Mouse (Mus musculus) right cerebral cortex, postnatal 25 days (tissue): ENCODE measurements around the gene Lad1.

Experiments
- DNase-seq: peaks from one replicate; pipeline ENCODE4 v3.0.0; 2022

Lad1 gene

GRCm38 (mm10) chr1:135847139-135847562 is 28.8 kb downstream of the Lad1 start:
- DNase-seq: no peak

DNA sequence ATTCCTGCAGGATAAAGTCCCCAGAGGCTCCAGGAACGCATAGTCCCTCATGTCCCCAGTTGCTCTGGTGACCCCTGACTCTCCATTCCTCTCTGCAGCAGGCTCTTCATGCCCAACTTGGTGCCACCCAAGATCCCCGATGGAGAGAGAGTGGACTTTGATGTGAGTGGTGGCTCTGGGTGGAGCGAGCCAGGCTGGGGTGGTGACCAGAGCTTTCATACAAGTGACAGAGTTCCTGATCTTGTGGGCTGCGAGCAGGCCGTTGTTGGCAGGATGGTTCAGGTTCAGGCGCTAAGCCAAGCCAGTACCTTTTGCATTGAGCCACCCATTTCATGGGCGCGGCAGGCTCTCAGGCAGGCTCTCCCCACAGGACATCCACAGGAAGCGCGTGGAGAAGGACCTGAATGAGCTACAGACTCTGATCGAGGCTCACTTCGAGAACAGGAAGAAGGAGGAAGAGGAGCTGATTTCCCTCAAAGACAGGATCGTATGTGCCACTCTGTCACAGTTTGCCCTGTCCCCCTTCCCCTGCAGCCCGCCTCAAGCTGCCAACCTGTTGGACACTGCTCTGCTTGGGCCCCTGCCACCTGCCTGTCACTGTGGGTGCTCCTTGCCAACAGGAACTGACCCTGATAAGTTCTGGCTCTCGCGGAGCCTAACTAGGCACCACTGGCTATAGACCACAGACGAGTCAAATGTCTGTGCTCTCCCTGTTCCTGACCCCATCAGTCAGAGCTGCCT is 29.4 kb downstream of the Lad1 start:
- DNase-seq: no peak

DNA sequence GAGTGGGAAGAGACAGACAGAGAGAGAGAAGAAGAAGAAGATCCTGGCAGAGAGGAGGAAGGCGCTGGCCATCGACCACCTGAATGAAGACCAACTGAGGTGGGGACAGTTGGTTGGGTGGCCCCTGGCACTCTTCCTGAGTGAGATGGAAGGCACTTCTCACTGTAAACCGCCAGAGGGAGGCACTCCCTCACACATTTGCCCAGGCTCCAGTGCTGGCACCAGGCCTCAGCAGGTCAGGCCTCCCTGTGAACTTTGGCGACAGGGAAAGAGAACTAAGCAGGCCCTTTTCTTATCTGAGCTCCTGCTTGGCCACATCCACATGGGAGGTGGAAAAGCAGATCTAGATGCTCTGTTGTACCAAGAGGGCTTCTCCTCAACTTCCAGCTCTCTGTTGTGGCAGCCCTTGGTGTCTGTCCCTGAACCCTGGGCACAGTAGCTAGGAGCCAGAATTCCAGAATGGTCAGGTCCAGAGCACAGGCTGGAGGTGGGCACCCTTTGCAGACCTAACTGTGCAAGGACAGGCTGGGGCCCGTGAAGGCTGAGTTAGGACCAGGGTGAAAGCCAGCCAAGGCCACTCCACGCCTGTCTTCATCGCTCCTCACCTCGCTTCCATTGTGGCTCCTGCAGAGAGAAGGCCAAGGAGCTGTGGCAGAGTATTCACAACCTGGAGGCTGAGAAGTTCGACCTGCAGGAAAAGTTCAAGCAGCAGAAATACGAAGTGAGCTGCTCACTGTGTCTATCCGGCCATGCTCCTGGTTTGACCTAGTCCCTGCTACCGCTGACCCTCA is 32.5 kb downstream of the Lad1 start:
- peak; percentile 29 for DNase-seq

DNA sequence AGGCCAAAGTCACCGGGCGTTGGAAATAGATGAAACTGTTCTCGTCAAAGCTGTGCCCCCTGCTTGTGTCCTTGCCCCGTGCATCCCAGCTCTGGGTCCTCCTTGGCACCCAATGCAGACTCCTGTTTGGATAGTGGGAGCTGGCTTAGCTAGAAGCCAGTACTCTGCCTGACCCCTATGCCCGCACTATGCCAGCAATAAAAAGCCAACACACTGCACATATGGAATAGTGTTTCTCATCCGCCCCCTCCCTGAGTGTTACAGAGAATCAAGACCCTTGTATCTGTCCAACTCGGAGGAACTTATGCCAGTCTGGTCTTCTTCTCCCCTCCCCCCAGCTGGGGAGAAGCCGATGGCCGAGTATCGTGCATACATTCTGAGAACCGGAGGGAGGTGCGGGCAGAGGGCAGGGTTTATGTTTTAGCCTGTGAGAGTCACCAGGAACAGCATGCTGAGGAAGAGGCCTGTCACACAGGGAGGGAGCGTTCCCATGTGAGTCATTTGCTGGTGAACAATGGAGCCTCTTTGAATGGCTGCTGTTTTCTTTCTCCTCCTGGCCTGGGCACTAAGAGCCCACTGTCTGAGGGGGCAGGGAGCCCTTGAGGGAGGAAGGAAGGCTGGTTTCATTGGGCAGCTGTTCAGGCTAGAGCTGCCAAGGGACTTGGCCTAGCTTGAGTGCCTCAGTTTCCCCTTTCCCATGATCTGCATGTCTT is 33.8 kb downstream of the Lad1 start:
- no peak for DNase-seq

DNA sequence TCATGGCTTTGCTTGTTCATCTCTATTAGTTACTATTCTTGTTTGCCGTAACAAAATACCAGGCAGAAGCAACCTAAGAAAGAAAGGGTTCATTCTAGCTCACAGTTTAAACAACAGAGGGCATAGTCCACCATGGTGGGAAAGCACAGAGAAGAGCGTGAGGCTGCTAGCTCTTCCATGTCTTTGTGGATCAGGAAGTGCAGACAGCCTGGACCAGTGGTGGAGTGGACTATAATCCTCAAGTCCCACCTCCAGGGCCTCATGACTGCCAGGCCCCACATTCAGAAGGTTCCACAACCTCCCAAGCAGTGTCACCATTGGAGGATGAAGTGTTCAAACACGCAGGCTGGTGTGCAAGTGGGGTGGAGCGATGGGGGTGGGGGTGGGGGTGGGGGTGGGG is 34.8 kb downstream of the Lad1 start:
- no peak for DNase-seq

- no peak for DNase-seq
Measured at GRCm38 (mm10) chr1:135854591-135855343, 36.4 kb downstream of the Lad1 start.

DNA sequence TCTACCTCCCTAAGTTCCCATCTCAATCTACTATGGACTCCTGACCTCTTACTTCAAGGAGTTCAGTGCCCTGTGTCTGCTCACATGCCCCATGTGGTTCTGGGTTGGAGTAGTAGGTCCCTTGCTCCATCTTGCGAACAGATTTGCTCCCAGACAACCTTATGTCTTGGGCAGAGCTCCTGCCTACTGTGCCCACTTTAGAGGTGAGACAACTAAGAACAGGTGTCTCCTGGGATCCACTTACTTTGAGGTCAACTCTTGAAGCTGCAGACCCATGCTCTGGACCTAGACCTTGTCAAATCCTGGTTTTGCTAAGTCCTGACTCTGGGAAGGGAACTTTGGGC is 36.9 kb downstream of the Lad1 start:
- DNase-seq: no peak

GRCm38 (mm10) chr1:135856070-135856469 is 37.7 kb downstream of the Lad1 start:
- no peak for DNase-seq

DNA sequence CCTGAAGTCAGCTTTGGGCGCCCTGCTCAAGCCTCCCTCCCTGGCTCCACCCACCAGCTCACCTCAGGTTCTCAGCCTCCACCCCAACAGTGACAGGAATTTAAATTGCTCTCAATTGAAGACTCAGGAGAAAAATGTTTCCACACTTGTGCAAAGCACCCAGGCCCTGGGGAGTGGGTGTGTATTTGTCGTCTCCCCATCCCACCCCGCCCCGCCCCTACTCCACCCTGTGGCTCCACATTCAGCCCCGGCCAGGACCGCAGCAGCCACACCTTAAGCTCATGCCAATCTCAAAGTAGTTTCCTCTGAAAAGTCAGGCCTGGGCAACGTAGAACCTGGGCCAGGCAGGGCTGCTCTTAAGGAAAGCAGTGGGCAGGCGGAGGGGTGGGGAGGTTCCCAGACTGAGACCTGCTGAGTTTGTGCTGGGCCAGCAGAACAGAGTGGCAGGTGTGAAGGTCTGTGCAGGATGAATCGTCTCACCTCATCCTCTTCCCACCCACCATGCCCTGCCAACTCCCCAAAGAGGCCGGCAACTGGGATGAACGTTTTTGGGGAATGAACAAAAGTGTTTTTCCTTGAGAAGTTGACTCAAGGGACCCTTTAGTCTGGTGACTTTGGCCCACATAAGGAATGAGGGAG is 38.9 kb downstream of the Lad1 start:
- no peak for DNase-seq

DNA sequence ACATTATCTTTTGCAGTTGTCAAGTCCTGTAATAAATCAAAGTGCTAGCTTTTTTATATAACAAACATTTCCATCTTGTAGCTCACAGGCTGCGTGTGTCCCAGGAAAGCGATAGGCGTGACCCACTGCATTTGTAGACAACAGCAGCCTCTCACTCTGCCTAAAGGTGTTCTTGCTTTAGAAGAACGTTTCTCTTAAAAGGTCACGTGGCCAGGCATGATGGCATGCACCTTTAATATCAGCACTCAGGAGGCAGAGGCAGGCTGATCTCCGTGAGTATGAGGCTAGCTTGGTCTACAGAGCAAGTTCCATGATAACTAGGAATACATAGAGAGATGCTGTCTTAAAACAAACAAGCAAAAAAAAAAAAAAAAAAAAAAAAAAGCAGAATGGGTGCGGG is 40.1 kb downstream of the Lad1 start:
- no peak for DNase-seq

DNA sequence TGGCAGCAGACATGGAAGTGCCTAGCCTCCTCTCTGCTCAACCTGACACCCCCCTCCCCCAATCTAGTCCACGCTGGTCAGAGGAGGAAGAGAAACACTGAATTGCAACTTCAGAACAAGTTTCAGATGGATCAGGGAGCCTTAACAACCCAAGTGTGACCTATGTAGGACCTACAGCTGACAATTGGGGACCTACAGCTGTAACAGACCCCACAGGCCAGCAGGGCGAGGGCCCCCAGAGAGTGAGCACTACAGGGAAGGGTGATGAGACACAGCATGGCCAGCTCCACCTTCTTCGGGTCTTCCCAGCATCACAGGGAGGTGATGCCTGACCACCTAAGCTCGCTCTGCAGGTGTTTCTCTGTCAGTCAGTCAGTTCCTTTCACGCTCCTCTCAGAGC is 42.7 kb downstream of the Lad1 start:
- DNase-seq: no peak

DNA sequence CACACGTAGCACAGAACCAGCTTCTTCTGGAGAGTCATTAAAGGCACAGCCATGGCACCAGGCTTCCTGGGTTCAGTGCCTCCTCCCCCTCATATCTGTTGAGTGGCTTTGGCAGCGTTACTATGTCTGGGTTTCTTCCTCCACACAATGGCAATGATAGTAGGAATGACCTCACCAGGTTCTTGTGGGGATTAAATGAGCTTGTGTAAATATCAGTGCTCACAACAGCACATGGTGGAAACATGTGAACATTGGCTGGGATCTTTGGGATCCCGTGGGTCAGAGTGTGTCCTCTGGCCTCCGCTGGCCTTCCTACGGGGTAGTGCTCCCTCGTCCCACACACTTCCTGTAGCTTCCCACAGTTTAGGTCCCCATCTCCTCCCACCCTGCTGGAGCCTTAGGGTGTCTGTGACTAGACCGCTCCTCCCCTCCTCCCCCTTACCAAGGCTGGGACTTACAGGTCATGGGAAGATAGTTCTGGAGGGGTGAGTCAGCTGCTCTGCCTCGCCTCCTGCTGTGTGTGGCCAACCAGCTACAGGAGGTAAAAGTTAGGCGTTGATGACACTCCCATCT is 43.7 kb downstream of the Lad1 start:
- no peak for DNase-seq

DNA sequence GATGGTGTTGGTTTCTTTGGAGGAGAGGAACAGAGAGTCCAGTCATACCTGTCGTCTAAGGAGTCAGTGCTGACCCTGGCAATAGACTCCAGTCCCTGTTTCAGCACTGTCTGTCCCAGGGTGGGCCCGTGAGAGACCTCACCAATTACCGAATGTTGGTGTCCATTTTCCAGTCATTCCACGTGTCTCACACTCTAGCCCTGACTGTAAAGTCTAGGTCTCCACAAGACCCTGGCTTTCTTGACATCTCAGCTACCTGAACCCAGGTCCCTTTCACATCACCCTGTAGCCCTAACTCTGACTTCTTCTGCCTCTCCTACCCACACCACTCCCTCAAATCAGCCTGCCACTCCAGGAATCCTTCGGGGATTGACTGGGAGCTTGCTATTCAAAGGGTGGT is 44.2 kb downstream of the Lad1 start:
- DNase-seq: no peak

DNA sequence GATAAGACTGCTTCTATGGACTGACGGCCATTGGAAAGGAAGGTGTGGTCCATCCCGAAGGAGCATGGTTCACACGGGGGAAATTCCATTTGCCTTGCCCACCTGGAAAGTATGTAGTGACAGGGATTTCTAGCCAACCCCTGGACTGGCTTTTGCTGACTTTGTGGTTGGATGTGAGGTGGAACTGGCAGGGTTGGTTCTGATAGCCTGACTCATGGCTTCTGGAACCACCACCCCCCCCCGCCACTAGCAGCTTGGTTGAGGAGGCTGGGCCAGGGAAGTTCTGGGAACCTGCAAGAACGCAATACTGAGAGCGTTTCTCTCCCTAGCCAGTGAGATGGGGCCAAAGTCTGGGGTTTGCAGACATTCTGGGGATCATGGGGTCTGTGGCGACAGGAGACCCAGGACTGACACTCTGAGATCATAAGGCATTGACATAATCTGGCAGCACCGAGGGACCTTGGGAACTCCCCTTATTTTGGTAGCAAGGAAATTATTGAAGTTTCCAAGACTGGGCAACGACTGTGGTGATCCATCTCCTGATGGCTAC is 45.5 kb downstream of the Lad1 start:
- no peak for DNase-seq

- no peak for DNase-seq
Measured at GRCm38 (mm10) chr1:135864830-135865229, 46.4 kb downstream of the Lad1 start.

GRCm38 (mm10) chr1:135865518-135866194 is 47.3 kb downstream of the Lad1 start:
- DNase-seq: peak; percentile 75

- DNase-seq: no peak
Measured at GRCm38 (mm10) chr1:135868570-135868969, 50.2 kb downstream of the Lad1 start.

DNA sequence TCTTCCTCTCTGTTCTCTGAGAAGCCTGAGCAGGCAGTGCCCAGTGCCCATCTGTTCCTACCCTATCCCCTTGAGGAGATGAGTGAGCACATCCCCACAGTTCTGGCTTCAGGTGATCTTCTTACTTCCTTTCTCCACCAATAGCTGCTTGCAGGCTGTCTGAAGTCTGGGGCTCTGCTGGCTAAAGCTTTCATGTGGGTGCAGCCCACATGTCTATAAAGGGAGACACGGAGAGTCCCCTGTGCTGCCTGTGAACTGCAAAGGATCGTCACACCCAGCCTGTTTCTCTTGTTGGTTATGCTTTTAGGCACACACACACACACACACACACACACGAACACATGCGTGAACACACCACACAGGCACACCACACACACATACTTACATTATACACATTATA is 54.6 kb downstream of the Lad1 start:
- peak; percentile 41 for DNase-seq

DNA sequence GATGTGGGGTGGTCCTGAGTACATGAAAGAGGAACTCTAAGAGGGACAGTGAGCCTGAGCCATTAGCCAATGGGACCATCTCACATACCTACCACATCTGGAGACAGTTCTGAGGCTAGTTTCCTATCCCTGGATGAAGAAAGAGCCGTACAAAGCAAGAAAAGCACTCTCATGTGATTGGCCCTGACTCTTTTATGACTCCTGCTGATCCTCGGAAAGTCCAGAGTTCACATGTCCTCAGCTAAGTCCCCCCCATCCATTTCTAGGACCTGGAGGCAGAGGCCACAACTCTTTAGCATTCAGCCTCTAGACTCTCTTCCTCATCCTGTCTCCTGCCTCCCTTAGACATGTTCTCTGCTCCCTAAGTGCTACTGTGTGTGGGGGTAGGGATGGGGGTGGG is 58.9 kb downstream of the Lad1 start:
- DNase-seq: no peak

DNA sequence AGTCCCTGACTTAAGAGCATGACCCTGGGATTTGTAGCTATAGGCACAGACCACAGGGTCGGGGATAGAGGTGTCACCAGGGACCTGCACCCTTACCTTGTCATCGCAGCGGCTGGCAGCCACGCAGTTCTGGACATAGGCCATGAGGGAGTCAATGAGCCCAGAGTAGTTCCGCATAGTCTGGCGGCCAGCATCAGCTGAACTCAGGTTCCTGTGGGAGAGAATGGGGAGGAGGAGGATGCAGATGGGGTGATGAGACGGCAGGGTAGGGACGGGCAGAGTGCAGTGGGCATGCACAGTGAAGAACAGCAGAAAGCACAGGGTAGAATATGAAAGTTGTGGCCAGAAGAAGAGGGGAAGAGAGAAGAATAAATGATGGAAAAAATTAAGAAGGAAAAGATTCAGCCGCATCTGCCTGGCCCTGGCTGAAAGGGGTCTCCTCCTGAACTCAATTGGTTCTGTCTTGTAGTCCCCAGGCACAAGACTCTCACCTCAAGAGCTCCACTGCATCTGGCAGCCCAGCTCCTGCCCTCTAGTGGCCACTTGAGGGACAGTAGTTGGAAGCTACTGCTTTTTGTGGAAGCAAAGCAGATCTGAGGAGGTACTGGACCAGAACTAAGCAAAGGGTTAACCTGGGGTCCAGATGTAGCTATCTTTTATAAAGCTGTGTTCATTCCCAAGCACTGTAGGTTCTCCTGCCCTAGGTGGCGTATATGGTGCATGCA is 64.1 kb downstream of the Lad1 start:
- DNase-seq: peak; percentile 44
